Mouse (Mus musculus) duodenum, adult 2 months (tissue): ENCODE data around the gene Ttc22. TPM values are rescaled to one million over a fixed set of nuclear protein-coding genes. Genes with fewer than 3 reads are reported as not detected.

ENCODE experiments used
- polyA plus RNA-seq: library from polyadenylated mRNA; depleted of rRNA; stranded (reverse); fragments of >200 nt; gene quantifications from 2 replicates; pipeline ENCODE4 v1.2.3, GENCODE M21; 2012; ENCODE audit warnings: low replicate concordance; rRNA removed

The Ttc22 gene
- 35.5 and 105 TPM in 2 replicates for polyA plus RNA-seq

DNA sequence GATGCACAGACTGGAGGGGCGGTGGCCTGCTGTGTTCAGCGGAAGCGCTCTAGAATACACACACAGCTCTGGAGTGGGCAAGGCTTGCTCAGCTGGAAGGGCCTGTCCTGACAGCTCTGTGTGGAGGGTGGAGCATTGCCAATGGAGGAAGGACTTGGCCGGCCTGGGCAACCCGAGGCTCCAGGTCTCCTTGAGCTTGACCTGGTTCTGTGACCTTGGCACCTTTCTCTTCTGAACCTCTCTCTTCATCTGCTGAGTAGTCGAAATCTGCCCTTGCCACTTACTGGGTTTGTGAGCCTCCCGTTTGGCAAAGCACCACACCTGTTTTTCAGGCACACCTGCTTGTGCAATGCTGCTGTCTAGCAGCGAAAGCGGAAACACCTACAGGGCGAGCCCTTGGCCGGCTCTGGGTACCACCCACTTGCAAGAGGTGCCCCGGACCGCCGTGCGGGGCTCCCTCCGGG, at the start of gene Ttc22:
Ttc22 (plus strand) TSS at position 403 of the 464 bp plus-strand sequence.

GRCm38 (mm10) chr4:106617056-106617455, 5.2 kb upstream of the Ttc22 start, which contains the start of gene Lexm:
Gene Lexm (minus strand): TSS chr4:106617241.

DNA sequence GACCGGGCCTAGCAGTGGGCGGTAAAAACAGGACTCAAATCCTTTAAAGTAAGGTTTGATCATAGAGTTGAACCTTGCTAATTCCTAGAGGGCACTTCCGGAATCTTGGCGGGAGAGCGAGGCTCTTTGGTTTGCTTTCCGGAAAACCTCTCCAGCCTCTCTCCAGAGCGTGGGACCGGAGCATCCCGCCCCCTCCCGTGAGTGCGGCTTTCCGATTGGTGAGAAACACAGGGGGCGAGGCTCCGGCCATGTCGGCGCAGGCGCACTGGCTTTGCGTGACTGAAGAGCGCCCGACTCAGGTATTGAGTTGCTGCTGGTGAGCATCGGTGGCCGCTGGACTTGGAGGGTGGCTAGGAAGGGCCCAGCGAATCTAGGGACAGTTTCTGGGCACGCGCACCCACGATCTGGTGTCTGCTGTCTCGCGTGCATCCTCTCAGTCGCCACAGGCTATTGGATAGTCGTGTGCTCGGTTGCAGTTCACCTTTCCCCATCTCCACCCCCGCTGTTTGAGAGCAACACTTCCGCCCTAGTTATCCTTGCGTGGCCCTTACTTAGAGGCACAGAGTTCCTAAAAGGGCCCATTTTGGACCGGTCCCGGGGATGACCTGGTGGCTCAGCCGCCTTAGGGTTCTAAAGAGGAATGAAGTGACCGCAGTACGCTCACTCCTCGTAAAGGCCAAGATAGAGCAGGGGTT, 28.7 kb downstream of the Ttc22 start, which contains the start of gene Pars2:
Pars2 (plus strand) TSS at position 237 of the 695 bp plus-strand sequence.

GRCm38 (mm10) chr4:106678442-106679118, 56.3 kb downstream of the Ttc22 start, which contains the start of gene Ttc4:
Gene Ttc4 (minus strand): TSS chr4:106678944.

Other genes with a start within 250 kb of the Ttc22 start
- gene Pcsk9, start 158.1 kb upstream of the Ttc22 start, polyA plus RNA-seq = 3.0 and 5.3 TPM in 2 replicates
- not detected in 2 replicates for gene Bsnd, start 130.1 kb upstream of the Ttc22 start, polyA plus RNA-seq
- 82.1 and 147 TPM in 2 replicates for gene Dhcr24, start 61.4 kb upstream of the Ttc22 start, polyA plus RNA-seq
- gene Lexm, start 5.2 kb upstream of the Ttc22 start, polyA plus RNA-seq = not detected in 2 replicates
- 5.3 and 7.1 TPM in 2 replicates for gene Pars2, start 28.6 kb downstream of the Ttc22 start, polyA plus RNA-seq
- 17.7 and 28.7 TPM in 2 replicates for gene Ttc4, start 56.5 kb downstream of the Ttc22 start, polyA plus RNA-seq
- 1.2 and 15.4 TPM in 2 replicates for gene Mroh7, start 108.5 kb downstream of the Ttc22 start, polyA plus RNA-seq
- 0.75 and 110 TPM in 2 replicates for gene Fam151a, start 111.5 kb downstream of the Ttc22 start, polyA plus RNA-seq
- gene Acot11, start 182.6 kb downstream of the Ttc22 start, polyA plus RNA-seq = 39.5 and 47.5 TPM in 2 replicates